Mouse (Mus musculus) liver, adult 2 months (tissue): ENCODE results near the gene Hnrnpa3.

ENCODE experiments used
- CTCF ChIP-seq: fragments of 200-500 bp; IDR thresholded peaks from 2 replicates; pipeline ENCODE4 v1.5.1; 2011; ENCODE audit warnings: low read depth, low read length, control low read depth
- POLR2A ChIP-seq: fragments of 200-500 bp; IDR thresholded peaks from 2 replicates; pipeline ENCODE4 v1.6.1; 2011; ENCODE audit warnings: low read length, control low read depth; ENCODE audit not compliant: insufficient read depth; ENCODE audit errors: extremely low read depth

DNA sequence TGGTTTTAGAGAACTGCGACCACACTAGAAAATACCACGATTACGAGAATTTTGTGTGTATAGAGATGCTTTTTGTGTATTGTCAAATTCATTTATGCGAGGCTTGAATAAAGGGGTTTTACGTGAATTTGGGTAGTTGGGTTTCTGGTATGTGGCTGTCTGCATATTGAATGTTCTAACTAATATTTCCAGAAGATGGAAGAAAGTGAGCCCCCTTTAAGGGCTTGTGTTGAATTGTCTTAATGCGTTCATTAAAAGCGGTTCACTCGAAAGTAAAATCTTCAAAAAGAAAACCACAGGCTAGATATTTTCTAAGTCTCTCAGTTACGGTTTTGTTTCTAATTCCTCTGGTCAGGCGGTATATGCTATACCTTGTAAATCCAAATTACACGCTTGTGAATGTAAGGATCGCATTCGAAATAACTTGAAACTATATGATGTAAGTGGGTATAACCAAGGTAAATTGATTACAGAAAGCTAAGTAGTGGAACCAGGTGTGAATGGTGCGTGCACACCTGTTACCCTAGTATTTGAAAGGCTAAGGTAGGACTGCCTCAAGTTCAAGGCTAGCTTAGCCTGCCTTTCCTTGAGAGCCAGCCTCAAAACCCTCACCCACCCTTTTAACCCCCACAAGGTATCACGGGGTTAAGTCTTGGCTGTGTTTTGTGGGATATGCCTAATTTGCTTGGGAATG lies 1.3 kb downstream of the Hnrnpa3 start:
- TF ChIP-seq POLR2A (no peak), CTCF (no peak)
